Mouse (Mus musculus): Measurements from ENCODE around the gene Trpm4.
"Not testable (repeated sequence)": the region's sequence is repeated elsewhere in the genome, so short reads cannot be mapped to it uniquely, and the experiment has no call there.

Gene Trpm4

DNA sequence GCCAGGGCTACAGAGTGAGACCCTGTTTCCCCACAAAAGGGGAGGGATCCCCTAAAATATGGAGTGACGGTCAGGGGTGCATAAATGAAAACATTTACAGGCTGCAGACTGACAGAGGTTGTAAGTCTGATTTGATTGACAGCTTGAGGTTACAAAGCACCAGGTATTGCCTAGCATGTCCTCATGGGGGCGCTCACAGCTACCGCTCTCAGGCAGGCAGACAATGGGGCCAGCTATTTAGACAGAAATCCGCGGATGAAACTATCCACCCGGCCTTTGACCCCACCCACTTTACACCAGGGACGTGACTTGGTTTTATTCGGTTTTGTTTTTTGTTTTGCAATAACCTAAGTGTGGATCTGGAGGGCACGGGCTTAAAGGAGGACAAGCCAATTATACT, 24.1 kb downstream of the Trpm4 start:
- DNase-seq: peak; percentile 59

- peak; percentile 21 for DNase-seq
Observed at GRCm38 (mm10) chr7:45308551-45309240, 24.9 kb downstream of the Trpm4 start.

- peak; percentile 58 for DNase-seq
Observed at GRCm38 (mm10) chr7:45305275-45305674, 28.3 kb downstream of the Trpm4 start.

DNA sequence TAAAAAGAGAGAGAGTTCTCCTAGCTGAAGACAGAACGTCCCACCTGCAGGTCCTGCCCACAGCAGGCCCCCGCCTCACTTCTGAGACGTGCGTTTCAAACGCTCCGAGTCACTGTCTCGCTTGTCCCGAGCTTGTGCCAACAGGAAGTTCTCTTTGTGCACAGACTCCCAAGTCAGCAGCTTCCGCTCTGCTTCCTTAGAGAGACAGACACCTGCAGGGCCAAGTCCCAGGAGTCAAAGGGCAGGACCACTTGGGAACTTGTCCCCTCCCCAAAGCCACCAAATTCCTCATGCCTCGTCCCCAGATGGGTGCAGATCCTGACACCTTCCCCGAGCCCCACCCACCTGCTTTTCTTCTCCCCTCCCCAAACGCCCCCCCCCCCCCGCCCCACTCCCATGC, 28.7 kb downstream of the Trpm4 start:
- DNase-seq: peak; percentile 16

- DNase-seq: no peak
Observed at GRCm38 (mm10) chr7:45302626-45303025, 31.0 kb downstream of the Trpm4 start.

- DNase-seq: peak; percentile 53
Observed at GRCm38 (mm10) chr7:45300270-45300669, 33.3 kb downstream of the Trpm4 start.

DNA sequence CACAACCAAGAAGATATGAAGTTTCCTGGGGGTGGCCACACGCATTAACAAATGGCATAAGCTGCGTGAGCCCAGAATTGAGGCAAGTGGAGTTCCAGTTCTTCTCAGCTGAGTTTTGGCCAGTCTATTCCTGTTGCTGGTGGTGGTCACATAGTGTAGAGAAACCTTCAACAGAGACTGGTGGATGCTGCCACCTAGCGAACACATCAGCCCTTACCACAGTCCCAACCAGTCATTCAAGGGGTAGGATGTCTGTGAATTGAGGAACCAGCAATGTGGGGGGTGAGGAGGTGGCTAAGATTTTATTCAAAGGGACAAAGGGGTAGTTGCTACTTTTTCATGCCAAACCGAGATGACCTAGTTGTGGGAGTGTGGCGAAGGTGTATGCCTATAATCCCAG, 33.8 kb downstream of the Trpm4 start:
- peak; percentile 48 for DNase-seq

DNA sequence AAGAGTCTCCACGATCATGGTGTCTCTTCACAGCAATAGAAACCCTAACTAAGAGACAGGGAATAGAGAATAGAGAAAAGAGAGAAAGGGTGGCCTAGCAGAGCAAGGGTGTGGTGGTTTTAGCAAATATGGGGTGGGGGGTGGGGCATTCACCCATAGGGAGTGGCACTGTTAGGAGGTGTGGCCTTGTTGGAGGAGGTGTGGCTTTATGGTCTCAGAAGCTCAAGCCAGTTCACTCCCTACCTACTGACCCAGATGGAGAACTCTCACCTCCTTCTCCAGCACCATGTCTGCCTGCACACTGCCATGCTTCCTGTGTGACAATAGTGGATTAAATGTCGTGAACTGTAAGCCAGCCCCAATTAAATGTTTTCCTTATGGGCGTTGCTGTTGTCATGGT, 36.0 kb downstream of the Trpm4 start:
- DNase-seq: no peak

DNA sequence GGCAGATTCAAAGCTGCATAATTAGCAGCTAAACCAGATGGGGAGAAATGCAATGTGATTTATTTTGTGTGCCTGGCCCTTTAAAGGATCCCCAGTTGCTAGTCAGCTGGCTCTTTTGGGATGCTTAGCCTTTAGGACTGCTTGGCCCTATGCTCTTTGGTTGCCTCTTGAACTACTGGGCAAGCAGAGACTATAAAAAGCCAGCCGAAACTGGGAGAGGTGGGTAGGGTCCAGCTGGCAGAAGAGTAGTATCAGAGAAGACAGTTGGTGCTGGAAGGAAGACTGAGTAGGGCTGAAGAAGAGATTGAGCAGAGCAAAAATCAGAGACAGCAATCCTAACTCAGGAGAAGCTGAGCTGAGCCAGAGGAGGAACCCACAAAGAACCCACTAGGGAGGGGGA, 37.0 kb downstream of the Trpm4 start:
- no peak for DNase-seq

GRCm38 (mm10) chr7:45286486-45286885, 47.1 kb downstream of the Trpm4 start:
- no peak for DNase-seq

DNA sequence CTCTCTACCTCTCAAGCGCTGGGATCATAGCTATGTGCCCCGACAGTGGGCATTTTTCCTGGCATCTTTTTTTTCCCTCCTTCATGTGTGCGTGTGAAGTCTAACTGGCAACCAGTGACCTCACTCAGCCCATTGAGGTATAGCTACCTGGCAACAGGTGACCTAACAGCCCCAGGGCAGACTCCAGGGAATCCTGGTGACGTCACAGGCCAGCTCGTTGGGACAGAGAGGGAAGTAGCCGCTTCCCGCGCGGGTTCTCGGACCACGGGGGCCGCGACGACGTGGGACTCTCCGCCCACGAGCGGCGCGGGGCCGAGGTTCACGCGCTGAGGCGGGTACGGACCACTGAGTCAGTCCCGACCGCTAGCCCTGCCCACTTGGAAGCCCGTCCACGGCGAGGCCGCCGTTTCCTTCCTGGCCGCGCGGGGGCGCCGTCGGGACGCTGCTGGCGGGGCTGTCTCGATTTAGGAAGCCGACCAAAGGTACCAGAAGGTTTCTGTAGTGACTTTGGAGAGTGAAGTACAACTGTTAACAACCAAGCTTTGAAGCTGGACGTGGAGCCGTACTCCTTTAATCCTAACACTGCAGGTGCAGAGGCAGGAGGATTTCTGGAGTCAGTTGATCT, 56.3 kb downstream of the Trpm4 start, which contains the start of gene Slc6a21:
Gene Slc6a21, plus strand, starts transcription at position 378 of the 625 bp plus-strand sequence.
- DNase-seq: peak; percentile 78

DNA sequence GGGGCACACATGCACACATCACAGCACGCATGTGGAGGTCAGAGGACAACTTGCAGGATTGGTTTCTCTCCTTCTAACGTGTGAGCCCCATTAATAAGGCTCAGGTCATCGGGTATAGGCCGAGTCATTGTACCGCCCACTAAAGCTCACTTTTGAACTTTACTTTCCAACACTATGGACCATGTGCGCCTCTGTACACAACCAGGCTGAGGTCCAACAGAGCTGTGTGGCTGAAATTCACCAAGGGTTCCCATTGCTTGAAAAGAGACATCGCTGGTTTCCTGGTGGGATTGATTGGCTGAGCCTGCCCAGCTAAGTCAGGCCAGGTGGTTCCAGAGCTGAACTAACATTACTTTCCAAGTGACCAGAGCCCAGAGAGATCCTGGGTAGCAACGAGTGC, 59.9 kb downstream of the Trpm4 start:
- DNase-seq: no peak

DNA sequence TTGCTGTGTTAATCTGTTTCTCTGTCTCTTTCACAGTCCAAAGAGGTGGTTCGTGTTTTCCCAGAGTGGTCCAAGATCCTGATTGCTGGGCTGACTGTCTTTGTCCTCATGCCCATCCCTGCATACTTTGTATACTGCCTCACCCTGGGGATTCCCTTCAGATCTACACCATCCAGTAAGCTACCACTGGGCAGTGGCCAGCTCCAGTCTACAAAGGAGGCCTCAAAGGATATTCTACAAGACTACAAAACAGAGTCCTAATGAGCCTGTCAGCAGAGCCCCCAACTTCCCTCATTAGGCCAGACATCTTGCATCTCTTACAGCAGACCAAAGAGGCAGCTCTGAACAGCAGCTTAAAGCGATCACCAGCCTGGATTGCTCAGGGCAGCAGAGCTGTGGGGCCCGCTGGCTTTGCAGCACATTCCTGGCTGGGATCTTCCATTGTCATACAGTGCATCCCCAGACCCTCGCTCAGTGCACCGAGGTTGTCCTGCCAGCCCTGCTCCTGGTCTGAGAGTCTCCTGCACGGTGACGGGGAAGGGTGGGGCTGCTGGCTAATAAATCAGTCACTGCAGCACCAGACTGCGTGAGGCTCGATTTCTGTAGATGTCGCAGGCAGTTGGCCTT, 60.7 kb downstream of the Trpm4 start:
- DNase-seq: no peak

DNA sequence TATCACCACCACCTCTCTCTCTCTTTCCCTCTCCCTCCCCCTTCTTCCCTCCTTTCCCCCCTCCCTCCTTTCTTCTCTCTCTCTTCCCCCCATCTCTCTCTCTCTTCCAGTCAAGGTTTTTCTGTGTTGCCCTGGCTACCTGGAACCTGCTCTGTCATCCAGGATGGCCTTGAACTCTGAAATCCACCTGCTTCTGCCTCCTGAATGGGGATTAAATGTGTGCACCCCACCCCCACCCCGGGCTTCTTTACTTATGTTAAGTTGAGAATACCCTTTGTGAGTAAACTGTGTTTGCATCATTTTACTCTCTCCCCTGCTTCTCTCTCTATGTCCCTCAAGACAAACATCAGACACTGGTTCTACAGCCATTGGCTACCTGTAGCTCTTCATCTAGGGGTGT, 68.1 kb downstream of the Trpm4 start:
- no peak for DNase-seq

- no peak for DNase-seq
Observed at GRCm38 (mm10) chr7:45264348-45264747, 69.2 kb downstream of the Trpm4 start.

GRCm38 (mm10) chr7:45263006-45263607, 70.5 kb downstream of the Trpm4 start:
- no peak for DNase-seq

GRCm38 (mm10) chr7:45262266-45262665, 71.3 kb downstream of the Trpm4 start:
- DNase-seq: no peak

- no peak for DNase-seq
Observed at GRCm38 (mm10) chr7:45259281-45259680, 74.3 kb downstream of the Trpm4 start.

- no peak for DNase-seq
Observed at GRCm38 (mm10) chr7:45257063-45257840, 76.3 kb downstream of the Trpm4 start.

GRCm38 (mm10) chr7:45255822-45256221, 77.8 kb downstream of the Trpm4 start:
- not testable (repeated sequence) for DNase-seq

- no peak for DNase-seq
Observed at GRCm38 (mm10) chr7:45253806-45254205, 79.8 kb downstream of the Trpm4 start.

Data from thymus, postnatal 14 days (tissue).